Mouse (Mus musculus): ENCODE measurements around the gene Ube2e1.
"Not testable (repeated sequence)": the region's sequence is repeated elsewhere in the genome, so short reads cannot be mapped to it uniquely, and the experiment has no call there.

The Ube2e1 gene

GRCm38 (mm10) chr14:18317457-18318411 is 13.9 kb downstream of the Ube2e1 start:
- peak; percentile 25 for DNase-seq

GRCm38 (mm10) chr14:18304165-18304564 is 27.5 kb downstream of the Ube2e1 start:
- peak; percentile 10 for DNase-seq

DNA sequence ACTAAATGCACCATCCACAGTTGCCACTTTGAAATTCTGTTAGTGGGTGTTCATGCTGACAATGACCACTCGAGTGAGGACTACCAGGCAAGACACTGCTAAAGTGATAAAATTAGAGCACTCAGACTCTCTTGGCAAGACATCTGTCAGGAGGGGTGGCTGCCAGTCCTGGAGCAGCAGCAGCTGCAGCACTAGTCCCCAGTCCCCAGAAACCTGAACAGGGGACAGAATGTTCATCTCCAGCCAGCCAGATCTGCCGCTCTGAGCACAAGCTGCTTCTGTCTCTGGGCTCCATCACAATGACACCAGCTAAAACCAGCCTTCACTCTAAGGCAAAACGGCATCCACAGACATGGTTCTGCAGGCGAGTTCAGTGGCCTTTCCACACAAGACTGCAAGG is 28.4 kb downstream of the Ube2e1 start:
- peak; percentile 6 for DNase-seq

- no peak for DNase-seq
Measured at GRCm38 (mm10) chr14:18302750-18303149, 28.9 kb downstream of the Ube2e1 start.

DNA sequence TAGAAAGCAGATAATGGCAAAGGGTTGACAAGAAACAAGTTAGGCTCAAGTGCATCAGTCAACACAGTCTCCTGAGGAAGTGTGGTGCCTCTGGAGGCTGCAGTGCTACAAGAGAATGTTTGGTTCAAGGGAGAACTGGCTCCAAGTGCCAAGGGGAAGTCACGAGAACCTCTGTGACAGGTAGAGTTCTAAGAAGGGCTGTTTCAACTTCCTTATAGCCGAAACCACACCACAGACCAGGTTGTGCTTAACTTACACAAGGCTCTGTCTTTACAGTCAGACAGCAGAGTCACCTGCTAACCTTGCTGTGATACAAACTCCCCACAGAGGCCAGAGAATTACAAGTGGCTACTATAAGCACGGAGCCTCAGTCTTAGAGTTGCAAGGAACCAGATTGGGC is 30.1 kb downstream of the Ube2e1 start:
- no peak for DNase-seq

GRCm38 (mm10) chr14:18300676-18301075 is 31.0 kb downstream of the Ube2e1 start:
- DNase-seq = peak; percentile 12

DNA sequence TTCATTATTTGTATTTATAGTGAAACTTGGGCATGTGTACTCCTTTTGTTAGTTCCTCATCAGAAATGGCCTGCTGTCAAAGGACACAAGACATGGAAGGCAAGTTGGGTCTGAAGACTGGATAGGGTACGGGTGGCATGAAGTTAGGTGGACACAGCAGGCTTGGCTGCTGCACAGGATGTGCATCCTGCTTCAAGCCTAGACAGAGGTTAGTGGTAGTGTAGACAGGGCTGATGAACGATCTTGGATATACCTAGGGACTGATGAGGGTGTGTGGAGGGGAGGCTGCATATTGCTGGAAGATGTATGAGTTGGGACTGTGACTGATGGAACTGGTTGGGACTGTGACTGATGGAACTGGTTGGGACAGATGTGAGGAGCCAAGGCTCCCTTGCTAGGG is 32.8 kb downstream of the Ube2e1 start:
- DNase-seq = no peak

- no peak for DNase-seq
Measured at GRCm38 (mm10) chr14:18297441-18297840, 34.2 kb downstream of the Ube2e1 start.

DNA sequence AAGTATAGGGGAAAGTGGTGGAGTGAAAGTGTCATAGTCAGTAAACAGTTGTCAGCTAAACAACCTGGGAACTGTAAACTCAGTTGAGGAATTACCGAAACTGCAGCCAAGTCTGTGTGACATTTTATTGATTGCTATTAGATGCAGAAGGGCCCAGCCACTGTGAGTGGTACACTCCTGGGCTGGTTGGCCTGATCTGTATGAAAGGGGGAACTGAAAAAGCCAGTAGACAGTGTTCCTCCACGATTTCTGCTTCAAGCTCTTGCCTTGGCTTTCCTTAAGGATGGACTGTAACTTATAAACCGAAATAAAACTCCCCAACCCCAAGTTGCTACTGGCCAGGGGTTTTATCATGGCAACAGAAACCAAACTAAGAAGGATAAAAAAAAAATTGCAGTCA is 39.1 kb downstream of the Ube2e1 start:
- DNase-seq = no peak

- DNase-seq = no peak
Measured at GRCm38 (mm10) chr14:18292111-18292510, 39.5 kb downstream of the Ube2e1 start.

DNA sequence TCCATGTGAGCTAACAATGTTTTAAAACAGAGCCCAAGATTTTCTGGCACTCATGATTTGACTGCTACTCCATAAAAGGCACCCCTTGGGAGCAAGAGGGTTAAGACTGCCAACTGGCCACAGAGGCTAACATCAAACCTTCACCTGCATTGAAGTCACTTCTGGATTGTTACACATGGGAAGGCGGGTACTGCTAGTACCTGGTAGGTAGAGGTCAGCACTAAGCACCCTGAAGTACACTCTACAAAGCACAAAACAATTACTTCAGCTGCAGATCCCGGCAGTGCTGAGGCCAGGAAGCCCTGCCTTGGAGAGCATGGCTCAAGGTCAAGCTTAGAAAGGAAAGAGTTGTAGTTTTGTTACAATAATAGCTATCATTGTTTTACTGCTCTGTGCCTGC is 44.3 kb downstream of the Ube2e1 start:
- DNase-seq = no peak

DNA sequence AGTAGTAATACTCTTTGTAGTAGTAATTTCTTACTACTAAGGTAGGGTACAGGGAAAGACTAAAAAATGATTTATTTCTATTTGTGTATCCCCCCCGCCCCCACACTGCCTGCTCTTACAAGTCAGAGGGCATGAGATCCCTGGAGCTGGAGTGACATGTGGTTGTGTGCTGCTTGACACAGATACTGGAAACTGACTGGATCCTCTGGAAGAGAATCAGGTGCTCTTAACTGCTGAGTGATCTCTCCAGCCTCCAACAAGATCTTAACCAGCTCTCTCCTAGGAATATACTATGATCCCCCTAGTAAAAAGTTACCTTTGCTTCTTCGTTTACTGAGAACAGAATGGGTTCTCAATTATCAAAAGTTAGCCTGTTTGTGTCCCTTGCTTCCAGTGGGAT is 45.2 kb downstream of the Ube2e1 start:
- no peak for DNase-seq

GRCm38 (mm10) chr14:18285476-18285875 is 46.2 kb downstream of the Ube2e1 start:
- DNase-seq = no peak

DNA sequence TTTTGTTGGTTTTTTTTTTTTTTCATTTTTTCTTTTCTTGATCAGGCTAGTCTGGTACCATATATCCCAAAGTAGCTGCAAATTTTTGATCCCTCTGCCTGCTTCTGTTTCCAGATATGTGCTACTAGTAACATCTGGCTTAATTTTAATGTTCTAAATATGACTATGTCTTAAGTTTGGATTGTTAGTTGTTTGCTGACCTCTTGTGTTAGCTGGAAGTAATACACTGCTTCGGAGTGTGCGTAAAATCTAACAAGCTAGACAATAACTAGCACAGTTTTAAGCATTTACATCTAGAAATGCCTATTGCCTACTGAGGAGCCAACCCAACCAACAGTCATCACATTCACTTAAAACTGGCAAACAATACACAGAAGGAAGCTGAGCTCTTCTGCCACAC is 47.1 kb downstream of the Ube2e1 start:
- DNase-seq = no peak

- DNase-seq = no peak
Measured at GRCm38 (mm10) chr14:18280375-18280774, 51.3 kb downstream of the Ube2e1 start.

DNA sequence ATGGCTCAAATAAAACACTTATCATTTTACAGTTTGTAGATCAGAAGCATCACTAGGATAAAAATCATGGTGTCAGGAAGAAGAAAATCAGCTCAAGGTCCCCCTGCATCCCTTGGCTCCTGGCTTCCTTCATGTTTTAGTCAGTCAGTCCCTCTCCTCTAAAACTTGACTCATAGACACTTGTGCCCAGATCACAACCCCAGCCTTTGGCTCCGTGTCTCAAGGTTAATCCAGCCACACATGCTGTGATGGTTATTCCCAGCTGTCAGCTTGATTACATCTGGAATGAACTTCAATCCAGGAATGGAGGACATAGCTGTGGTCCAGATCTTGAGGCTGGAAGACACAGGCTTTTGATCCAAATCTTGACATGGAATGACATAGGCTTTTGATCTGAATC is 57.1 kb downstream of the Ube2e1 start:
- no peak for DNase-seq

GRCm38 (mm10) chr14:18271666-18272065 is 60.0 kb downstream of the Ube2e1 start:
- no peak for DNase-seq

- peak; percentile 99 for DNase-seq
Measured at GRCm38 (mm10) chr14:18270529-18271441, 60.9 kb downstream of the Ube2e1 start, which contains the start of the genes Nkiras1 and Rpl15. Gene Nkiras1 (plus strand): TSS chr14:18271136. Gene Rpl15 (minus strand): TSS chr14:18271391.

DNA sequence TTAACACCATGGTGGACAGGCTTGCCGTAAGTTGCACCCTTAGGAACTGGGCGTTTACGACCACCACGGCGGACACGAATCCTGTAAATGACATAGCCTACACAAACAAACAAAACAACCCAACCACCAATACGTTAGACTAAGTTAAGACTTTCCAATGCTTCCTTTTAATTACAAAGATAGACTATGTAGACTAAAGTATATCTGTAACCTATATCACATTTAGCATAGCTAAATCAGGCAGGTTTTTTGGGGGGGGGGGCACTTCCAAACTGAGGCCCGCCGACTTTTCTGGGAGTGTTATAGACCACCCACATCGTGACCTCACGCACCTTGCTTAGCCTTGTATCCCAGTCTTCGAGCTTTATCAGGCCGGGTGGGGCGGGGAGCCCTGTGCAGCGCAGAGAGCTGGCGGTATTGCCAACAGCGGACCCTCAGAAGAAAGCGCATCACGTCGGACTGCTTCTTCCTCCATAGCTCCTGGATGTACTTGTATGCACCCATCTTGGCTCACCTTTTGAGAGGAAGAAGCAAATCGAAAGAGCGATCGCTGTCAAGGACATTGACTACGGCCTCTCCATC is 61.6 kb downstream of the Ube2e1 start:
- DNase-seq = not testable (repeated sequence)

DNA sequence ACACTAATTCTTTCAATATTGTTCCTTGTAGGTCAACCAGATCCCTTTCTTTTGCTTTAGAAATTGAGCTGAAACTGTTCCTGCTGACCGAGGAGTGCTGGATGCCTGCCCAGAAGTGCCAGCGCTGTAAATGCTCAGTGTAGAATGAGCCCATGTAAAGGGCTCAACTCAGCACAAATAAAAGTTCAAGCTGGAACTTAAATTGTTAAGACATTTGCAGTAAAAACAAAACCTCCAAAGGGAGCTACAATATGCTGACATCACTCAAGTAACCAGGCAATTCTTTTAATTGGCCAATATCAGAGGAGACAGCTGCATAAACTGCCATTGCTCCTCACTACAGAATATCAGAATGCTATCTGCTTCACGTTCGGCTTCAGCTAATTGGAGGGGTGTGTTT is 68.2 kb downstream of the Ube2e1 start:
- peak; percentile 65 for DNase-seq

- DNase-seq = no peak
Measured at GRCm38 (mm10) chr14:18261203-18261602, 70.5 kb downstream of the Ube2e1 start.

GRCm38 (mm10) chr14:18242638-18243130 is 89.0 kb downstream of the Ube2e1 start:
- no peak for DNase-seq

DNA sequence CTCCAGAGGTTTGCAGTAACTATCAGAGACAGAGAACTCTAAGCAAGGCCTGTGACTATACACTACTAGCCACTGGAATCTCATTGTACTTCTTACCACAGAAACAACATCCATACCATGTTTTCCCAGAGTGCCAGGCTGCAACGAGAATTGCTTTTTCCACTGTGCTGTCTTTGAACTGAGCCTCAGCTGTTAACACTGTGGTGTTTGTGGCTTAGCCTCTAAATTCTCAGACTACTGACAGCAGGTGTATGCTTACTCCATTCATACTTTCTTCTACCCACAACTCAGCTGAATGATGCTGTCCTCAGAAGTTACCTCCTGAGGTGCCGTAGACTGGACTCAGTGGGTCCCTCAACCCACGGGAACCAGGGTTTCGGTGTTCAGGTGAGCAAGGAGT is 89.9 kb downstream of the Ube2e1 start:
- no peak for DNase-seq
